Mouse (Mus musculus): ENCODE measurements at regions not wholly inside any gene's neighbourhood (a gene's known extent, or its start where the extent isn't known, plus 50 kb on each side); places are given as distances from the start of the nearest gene placed in this dataset.

DNA sequence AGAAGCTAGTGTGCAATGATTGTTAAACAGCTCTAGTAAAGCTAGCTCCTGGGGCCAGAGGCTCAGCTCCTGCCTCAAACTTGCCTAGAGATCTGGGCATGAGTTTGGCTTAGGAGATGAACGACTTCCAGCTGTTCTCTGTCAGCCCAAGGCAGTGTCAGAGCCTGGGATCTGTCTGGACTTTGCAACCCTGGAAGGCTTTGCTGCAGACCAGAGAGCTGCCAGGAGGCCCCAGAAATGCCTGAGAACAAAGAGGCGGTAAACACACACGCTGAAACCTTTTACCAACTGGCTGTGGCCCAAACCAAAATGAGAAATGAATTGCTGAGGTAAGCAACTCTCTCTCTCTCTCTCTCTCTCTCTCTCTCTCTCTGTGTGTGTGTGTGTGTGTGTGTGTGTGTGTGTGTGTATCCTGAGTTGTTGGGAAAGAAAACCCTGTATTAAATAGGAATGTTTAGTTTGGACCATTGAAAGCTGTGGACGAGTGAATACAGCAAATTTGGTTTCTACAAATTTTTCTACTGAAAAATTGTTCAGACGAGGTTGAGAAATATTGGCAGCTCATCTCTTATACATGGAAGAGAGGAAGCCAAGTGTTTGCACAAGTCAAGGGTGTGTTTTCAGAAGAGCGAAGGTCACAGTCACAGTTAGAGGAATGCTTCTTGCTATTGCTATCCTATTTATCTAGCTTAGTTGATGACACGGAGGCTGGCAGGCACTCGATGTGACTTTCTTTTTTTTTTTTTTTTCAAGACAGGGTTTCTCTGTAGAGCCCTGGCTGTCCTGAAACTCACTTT is 125.1 kb upstream of the Serp2 start:
- no peak for DNase-seq (ENCODE audit: extremely low spot score, low spot score)

DNA sequence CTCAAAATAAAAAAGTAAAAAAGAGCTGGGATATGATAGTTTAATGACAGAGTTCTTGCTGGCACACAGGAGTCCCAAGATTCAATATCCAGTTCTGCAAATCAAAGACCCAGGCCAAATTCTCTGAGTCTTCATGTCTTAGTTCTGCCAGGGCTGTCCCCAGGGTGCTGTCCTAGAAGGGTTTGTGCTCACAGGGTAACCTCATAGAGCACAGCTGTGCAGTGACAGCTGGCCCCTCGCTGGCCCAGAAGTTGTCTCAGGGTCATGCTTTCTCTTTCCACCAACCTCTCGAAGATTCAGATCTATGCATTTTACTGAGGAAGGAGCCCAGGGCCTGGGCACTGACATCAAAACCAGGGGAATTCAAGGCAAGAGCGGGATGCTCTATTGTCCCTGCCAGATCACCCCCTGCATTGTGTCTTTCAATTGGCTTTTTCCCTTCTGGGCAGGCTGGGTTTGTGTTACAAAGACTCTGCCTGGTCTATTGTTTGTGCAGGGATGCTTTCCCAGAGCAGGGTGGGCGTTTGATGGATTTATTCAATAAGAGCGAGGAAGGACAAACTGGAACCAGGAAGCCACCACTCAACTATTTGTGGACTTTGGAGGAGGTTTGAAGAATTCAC is 121.9 kb upstream of the Serp2 start:
- no peak for DNase-seq (ENCODE audit: extremely low spot score, low spot score)

- no peak for DNase-seq (ENCODE audit: extremely low spot score, low spot score)
These were observed 118.3 kb upstream of the Serp2 start for GRCm38 (mm10) chr14:76674949-76675348.

DNA sequence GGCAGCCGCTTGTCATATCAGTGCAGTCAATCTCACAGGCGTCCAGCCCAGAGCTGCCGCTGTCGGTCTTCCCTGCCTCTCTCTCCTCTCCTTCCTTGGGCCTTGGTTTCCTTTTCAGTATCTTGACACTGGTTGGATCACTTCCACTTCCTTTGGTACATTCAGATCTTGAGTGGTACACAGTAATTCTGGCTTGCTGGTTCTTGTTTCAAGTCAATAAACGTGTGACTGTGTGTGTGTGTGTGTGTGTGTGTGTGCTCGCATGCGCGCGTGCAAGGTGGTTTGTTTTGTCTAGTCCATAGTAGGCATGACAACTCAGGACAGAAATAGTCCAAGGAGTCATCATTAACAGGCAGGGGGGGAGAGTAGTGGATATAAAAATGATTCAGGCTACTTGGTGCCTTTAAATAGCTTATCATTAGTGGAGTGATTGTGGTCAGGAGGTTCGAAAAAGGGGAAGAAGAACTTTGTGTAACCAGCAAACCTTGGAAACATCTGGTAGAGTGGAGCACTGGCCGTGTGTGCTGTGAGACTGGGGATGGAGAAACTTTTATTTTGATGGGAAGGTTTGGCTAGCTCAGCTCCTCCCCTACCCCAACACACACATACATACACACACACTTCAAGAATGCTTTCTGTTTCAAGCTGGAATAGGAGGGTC is 117.1 kb upstream of the Serp2 start:
- no peak for DNase-seq (ENCODE audit: extremely low spot score, low spot score)

- DNase-seq (ENCODE audit: extremely low spot score, low spot score): no peak
These were observed 116.2 kb upstream of the Serp2 start for GRCm38 (mm10) chr14:76672899-76673298.

DNA sequence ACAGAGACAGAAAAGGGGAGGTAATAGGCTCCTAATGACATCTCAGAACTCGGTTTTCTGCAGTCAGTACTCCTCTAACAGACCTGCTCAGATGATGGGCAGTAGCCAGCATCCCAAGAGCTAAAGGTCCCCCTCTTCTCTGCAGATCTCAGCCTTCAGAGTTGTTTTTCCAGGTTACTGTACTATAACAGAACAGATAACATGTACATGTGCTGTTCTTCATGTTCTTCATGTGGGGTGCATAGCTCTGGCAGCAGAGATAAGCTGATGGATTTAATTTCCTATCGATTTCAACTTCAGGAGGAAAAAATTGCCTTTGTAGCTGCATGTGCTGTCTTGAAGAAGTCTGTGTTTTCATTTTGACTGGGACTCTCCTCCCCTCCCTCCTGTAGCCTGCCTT is 115.8 kb upstream of the Serp2 start:
- DNase-seq (ENCODE audit: extremely low spot score, low spot score): no peak

GRCm38 (mm10) chr14:76671023-76671422 is 114.3 kb upstream of the Serp2 start:
- no peak for DNase-seq (ENCODE audit: extremely low spot score, low spot score)

GRCm38 (mm10) chr14:76665754-76666371 is 109.2 kb upstream of the Serp2 start:
- DNase-seq (ENCODE audit: extremely low spot score, low spot score): no peak

DNA sequence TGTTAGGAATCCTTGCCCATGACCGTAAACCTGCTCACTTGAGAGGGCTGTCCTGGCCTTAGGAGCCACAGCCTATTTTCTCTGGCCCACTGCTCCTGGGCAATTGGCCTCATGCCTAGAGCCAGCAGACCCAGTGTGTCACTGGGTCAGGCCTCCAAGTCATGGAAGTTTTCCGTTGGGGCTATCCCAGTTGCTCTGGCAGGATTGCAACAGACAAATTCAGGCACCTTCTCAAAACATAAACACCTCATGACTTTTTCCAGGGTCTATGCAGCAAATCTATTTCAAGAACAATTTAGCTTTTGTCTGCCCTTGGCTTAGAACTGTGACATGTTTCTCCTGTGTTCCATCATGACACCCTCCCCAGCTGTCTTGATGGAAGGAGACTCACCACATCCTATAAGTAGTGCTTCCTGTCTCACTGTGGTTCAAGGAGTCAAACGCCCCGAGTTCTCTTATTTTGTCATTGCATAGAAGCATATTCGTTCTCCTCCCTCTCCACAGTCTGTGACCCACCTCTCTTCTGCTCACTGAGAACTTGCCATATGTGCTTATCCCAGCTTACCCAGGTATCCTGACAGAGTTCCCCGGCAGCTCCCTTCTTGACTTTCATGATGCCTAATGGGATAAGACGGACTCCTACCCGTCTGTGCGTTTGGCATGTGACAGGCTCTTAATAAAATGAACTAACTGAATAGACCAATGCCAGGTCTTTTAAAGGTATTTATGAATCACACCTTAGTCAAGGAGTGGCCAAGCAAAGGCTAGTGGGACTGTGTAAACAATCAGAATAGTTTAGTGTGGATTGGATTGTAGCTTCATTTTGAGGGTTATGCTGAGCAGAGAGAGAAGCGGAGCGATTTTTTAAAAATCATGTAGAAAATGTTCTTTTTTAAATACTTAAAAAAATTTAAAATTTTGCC is 108.2 kb upstream of the Serp2 start:
- DNase-seq (ENCODE audit: extremely low spot score, low spot score): no peak

GRCm38 (mm10) chr14:76663816-76664215 is 107.1 kb upstream of the Serp2 start:
- DNase-seq (ENCODE audit: extremely low spot score, low spot score): no peak

GRCm38 (mm10) chr14:76662871-76663270 is 106.2 kb upstream of the Serp2 start:
- DNase-seq (ENCODE audit: extremely low spot score, low spot score): no peak

DNA sequence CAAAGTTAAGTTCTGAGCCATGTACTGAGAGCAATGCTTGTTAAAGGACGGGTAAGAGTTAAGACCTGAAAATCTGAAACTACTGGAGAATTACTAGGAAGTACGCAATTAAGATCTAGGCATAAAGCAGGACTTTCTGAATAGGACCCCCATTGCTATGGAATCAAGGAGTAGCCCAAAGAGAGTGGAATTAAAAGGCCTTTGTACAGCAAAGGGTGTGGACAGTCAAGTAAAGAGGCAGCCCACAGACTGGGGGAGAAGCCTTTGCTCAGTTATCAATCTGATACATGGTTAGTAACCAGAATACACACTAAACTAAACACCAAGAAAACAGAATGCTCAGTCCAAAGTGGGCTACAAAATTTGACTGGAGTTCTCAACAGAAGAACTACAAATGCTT is 104.2 kb upstream of the Serp2 start:
- DNase-seq (ENCODE audit: extremely low spot score, low spot score): no peak

GRCm38 (mm10) chr14:76658952-76659502 is 102.3 kb upstream of the Serp2 start:
- DNase-seq (ENCODE audit: extremely low spot score, low spot score): no peak

DNA sequence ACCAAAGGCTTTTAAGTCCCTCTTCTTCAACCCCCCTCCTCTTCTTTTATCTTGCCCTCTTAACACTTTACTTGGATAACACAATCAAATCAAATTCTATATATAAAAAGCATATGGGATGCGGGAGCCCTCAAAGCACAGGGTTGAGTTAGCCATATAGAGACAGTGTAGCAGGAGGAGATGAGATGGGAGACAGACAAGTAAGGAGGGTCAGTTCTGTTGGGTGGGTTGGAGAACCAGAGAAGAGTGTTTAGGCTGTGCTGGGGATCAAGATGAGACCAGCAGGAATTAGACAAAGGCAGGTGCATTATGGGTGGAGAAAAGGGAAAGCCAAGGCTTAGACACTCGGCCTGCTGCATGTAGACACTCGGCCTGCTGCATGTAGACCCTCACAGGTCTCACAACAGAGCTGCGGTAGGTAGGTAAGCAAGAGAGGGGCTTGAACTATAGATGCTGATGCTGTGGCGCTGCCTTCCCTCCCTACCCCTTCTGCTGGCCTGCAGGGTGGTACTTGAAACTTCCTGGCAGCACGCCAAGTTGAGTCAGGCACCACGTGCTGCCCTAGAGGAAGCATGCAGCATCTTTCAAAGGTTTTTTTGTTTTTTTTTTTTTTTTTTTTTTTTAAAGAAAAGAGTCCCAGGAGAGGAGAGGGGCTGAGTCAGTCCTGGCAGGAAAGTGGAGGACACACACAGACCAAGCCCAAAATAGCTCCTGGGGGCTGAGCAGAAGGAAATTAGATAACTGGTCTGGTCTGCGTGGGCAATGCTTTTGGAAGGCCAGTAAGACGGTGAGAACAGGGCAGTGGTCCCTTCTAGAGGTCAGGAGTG is 101.3 kb upstream of the Serp2 start:
- DNase-seq (ENCODE audit: extremely low spot score, low spot score): no peak

DNA sequence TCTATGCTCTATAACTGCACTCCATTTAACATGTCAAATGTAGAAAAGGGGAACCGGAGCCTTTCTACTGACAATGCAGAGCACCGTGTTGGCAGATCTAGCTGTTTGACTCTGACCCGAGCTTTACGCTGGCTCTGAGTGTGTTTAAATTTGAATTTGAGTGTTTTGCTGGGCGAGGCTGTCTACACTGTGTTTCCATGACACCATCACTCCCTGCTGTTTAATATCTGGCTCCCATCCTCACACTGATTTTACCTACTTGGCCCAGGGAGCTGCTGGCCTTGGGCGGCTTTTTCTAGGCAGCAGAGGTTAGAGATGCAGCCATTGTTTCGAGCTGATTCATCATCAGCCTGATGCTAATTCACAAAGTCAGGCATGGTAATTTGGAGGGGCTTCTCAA is 100.7 kb upstream of the Serp2 start:
- no peak for DNase-seq (ENCODE audit: extremely low spot score, low spot score)

DNA sequence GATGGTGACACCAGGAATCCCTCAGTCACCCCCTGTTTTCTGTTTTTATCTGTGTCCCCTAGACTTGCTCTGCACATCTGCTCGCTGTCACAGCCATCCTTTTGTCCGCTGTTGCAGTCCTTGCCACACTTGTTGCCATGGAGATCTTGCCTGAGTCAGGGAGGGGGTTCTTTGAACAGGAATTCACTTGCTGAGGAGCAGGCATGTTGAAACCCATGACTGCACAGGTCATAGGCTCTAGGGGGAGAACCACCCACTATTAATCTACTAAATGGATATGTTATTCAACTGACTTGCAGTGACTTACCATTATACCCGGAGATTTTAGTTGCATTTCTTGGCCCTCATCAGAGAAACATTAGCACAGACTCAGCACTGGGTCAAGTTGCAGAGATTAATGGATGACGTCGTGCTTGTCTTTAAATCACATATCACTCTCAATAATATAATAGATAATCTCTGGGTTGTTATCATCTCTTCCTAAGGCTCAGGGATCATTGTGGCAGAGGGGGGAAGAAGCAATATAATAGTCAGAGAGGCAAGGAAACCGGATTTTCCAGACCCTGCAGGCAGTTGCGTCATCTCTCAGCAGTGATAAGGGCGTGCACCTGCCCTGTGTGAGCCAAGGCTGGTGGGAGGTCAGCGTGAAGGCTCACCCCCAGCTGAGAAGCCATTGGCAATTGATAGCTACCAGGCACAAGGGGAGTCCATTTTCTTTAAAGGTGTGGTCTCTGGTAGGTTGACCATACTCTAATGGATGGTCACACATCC is 95.9 kb upstream of the Serp2 start:
- no peak for DNase-seq (ENCODE audit: extremely low spot score, low spot score)

DNA sequence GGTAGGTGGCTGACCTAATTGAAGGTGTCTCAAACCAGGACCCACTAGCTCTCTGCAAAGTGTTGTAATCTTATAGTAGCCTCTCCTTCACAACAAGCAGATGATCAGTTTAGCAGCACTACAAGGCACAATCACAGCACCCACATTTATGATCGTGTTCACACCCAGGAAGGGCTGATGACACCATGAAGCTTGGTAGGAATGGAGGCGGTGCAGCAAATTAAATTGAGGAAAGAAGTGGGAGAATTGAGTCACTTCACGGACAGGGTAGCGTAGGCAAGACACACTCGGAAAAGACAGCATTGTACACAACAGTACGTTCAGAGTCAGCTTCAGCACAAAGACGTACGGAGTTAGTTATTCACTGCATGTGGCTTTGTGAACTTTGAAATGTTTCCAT is 94.4 kb upstream of the Serp2 start:
- no peak for DNase-seq (ENCODE audit: extremely low spot score, low spot score)

DNA sequence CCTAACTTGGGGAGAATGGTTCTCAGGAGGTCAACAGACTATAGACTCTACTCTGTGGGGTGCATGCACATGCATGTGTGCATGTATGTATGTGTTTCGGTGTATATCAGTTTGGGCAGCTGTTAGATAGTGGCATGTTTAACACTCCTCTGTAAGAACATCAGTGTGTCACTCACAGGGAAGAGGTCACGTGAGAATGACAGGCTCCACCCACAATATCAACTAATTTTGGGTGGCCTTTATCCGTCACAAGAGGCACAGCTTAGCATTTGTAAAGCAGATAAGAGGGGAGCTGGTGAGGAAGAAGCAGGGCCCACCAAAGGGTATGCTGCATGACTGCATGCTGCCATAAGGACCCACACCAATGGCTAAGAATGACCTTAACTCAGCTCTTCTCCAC is 93.2 kb upstream of the Serp2 start:
- no peak for DNase-seq (ENCODE audit: extremely low spot score, low spot score)

DNA sequence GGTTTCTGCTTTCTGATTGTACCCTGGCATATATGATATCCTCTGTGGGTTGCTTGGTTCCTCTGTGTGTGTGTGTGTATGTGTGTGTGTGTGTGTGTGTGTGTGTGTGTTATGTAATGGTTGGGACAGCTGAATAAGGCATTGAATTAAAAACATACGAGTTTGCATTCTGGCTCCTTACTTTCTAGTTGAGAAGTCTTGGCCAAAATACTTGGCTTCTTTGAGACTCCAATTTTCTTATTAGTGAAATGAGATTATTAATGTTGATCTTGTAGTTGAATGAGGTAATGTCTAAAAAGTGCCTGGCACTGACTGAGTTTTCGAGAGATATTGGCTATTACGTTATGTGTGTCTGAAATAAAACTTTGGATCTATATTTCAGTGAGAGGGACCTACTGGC is 88.0 kb upstream of the Serp2 start:
- DNase-seq (ENCODE audit: extremely low spot score, low spot score): no peak
